Mouse (Mus musculus) hindbrain, embryonic 10.5 days (tissue): ENCODE measurements around the gene Rps6ka3. TPM values are rescaled to one million over a fixed set of nuclear protein-coding genes. Genes with fewer than 3 reads are reported as not detected.

Source experiments
- DNase-seq: peaks from one replicate; pipeline ENCODE4 v3.0.0-alpha.2; 2017; ENCODE audit warnings: low spot score
- H3K27ac ChIP-seq: fragments of 300-500 bp; sonication (generic); 2 replicates; pipeline ENCODE4 v1.5.1; 2016; ENCODE audit warnings: mild to moderate bottlenecking, moderate library complexity
- H3K27me3 ChIP-seq: fragments of 300-500 bp; sonication (generic); 2 replicates; pipeline ENCODE4 v1.6.1; 2016; ENCODE audit warnings: mild to moderate bottlenecking; ENCODE audit not compliant: poor library complexity, insufficient read depth, severe bottlenecking
- H3K36me3 ChIP-seq: fragments of 300-500 bp; sonication (generic); 2 replicates; pipeline ENCODE4 v1.6.1; 2016; ENCODE audit warnings: mild to moderate bottlenecking, moderate library complexity
- H3K4me1 ChIP-seq: fragments of 300-500 bp; sonication (generic); replicated peaks from 2 replicates; pipeline ENCODE4 v1.6.1; 2016; ENCODE audit warnings: mild to moderate bottlenecking
- H3K4me3 ChIP-seq: fragments of 300-500 bp; sonication (generic); 2 replicates; pipeline ENCODE4 v1.5.1; 2016; ENCODE audit warnings: mild to moderate bottlenecking, moderate library complexity
- H3K9me3 ChIP-seq: fragments of 300-500 bp; sonication (generic); 2 replicates; pipeline ENCODE4 v1.6.1; 2016; ENCODE audit warnings: mild to moderate bottlenecking, moderate library complexity
- WGBS: fragments of 180-500 bp; shearing (Covaris S2); methylation state at CpG from one replicate; pipeline ENCODE4 v1.1.7; 2016; 5-methylcytosine and 5-hydroxymethylcytosine counted together
- polyA plus RNA-seq: library from polyadenylated mRNA; unstranded; fragments of >200 nt; fragmentation: Nextera tagmentation; extraction: Ambion mirVana; gene quantifications from 2 replicates; pipeline ENCODE4 v1.2.1, GENCODE M21; 2016

Gene Rps6ka3
- polyA plus RNA-seq, 1 experiment from 2014 or later: 3.1 TPM

GRCm38 (mm10) chrX:159387105-159387504, 177.0 kb downstream of the Rps6ka3 start:
- H3K4me1 ChIP-seq: no peaks in the 10 kb centered on the region
- peaks cover 39% of the 10 kb centered on the region for H3K36me3 ChIP-seq
- no peaks in the 10 kb centered on the region for H3K27me3 ChIP-seq
- no peak for DNase-seq
- H3K4me3 ChIP-seq: no peak overlapping the region
- 91% methylated on average over 9 of the region's 9 CpGs for WGBS
- H3K9me3 ChIP-seq: no peaks in the 10 kb centered on the region
- no peak overlapping the region for H3K27ac ChIP-seq

- no peaks in the 10 kb centered on the region for H3K4me1 ChIP-seq
- no peak overlapping the region for H3K27ac ChIP-seq
- no peaks in the 10 kb centered on the region for H3K27me3 ChIP-seq
- no peak for DNase-seq
- H3K9me3 ChIP-seq: no peaks in the 10 kb centered on the region
- H3K4me3 ChIP-seq: no peak overlapping the region
- H3K36me3 ChIP-seq: peaks cover 30% of the 10 kb centered on the region
Observed at GRCm38 (mm10) chrX:159388953-159389352, 178.8 kb downstream of the Rps6ka3 start.

- no peaks in the 10 kb centered on the region for H3K27me3 ChIP-seq
- peaks cover 18% of the 10 kb centered on the region for H3K36me3 ChIP-seq
- WGBS: 84% methylated on average over 6 of the region's 6 CpGs
- DNase-seq: no peak
- no peak overlapping the region for H3K27ac ChIP-seq
- H3K4me3 ChIP-seq: no peak overlapping the region
- no peaks in the 10 kb centered on the region for H3K9me3 ChIP-seq
- no peaks in the 10 kb centered on the region for H3K4me1 ChIP-seq
Observed at GRCm38 (mm10) chrX:159390347-159390962, 180.3 kb downstream of the Rps6ka3 start.

GRCm38 (mm10) chrX:159391239-159391638, 181.1 kb downstream of the Rps6ka3 start:
- H3K27ac ChIP-seq: no peak overlapping the region
- no peak overlapping the region for H3K4me3 ChIP-seq
- no peaks in the 10 kb centered on the region for H3K9me3 ChIP-seq
- H3K4me1 ChIP-seq: no peaks in the 10 kb centered on the region
- DNase-seq: no peak
- no peaks in the 10 kb centered on the region for H3K27me3 ChIP-seq
- WGBS: 79% methylated on average over 3 of the region's 3 CpGs
- H3K36me3 ChIP-seq: peaks cover 10% of the 10 kb centered on the region; the same call in 1 of the 2 replicates

GRCm38 (mm10) chrX:159409253-159409652, 199.1 kb downstream of the Rps6ka3 start:
- no peak for DNase-seq
- WGBS: 32% methylated on average over 4 of the region's 4 CpGs
- H3K27me3 ChIP-seq: peaks cover 7% of the 10 kb centered on the region
- H3K9me3 ChIP-seq: no peaks in the 10 kb centered on the region
- H3K4me1 ChIP-seq: no peaks in the 10 kb centered on the region
- no peak overlapping the region for H3K4me3 ChIP-seq
- no peaks in the 10 kb centered on the region for H3K36me3 ChIP-seq
- no peak overlapping the region for H3K27ac ChIP-seq

- Histone ChIP-seq H3K4me3 (peak within 1 kb of the TSS; percentile 67), H3K9me3 (no peaks in the 10 kb centered on the region), H3K27me3 (peaks cover 44% of the 10 kb centered on the region), H3K27ac (peak within 1 kb of the TSS; percentile 66; the same call in 1 of the 2 replicates), H3K4me1 (peaks cover 6% of the 10 kb centered on the region; the same call in 1 of the 2 replicates), H3K36me3 (no peaks in the 10 kb centered on the region)
- DNase-seq: peak; percentile 45
- WGBS: 27% methylated on average over 79 of the region's 83 CpGs
Observed at GRCm38 (mm10) chrX:159414130-159414828, 204.2 kb downstream of the Rps6ka3 start, which contains the start of gene Map7d2. TSS of gene Map7d2 (plus strand) at chrX:159414572.

- 16% methylated on average over 59 of the region's 65 CpGs for WGBS
- H3K27ac ChIP-seq: peak overlapping the region; percentile 66; the same call in 1 of the 2 replicates
- DNase-seq: peak; percentile 11
- H3K27me3 ChIP-seq: peaks cover 44% of the 10 kb centered on the region
- peaks cover 6% of the 10 kb centered on the region; the same call in 1 of the 2 replicates for H3K4me1 ChIP-seq
- no peaks in the 10 kb centered on the region for H3K9me3 ChIP-seq
- H3K4me3 ChIP-seq: peak overlapping the region; percentile 67
- H3K36me3 ChIP-seq: no peaks in the 10 kb centered on the region
Observed at GRCm38 (mm10) chrX:159414829-159415673, 204.9 kb downstream of the Rps6ka3 start.

Other genes starting within 250 kb of the Rps6ka3 start
- 154 and 156 TPM in 2 replicates for gene Eif1ax, start 161.9 kb downstream of the Rps6ka3 start, polyA plus RNA-seq
- 11.2 and 12.8 TPM in 2 replicates for gene Map7d2, start 204.3 kb downstream of the Rps6ka3 start, polyA plus RNA-seq